Comparison of ENCODE assay signal across 13 mouse cellular contexts in the genomic region with DNA sequence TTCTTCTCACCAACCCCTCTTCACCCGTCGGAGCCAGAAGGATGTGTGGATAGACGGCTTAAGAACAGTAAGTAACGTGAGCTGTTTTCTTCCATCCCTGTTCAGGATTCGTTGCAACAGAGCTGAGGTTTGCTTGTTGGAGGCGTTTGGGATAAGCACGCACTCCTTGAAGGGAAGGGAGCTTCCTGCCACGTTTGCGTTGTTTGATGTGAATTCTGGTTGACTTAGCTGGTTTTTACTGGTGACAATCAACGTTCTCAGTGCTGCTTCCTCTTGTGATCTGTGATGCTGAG.
DNase-seq lines count a peak whose midpoint lies in the region; ATAC-seq and TF ChIP-seq lines count a peak whose summit lies in the region.
"Had no signal": no experiment of that assay in that cellular context is flagged by ENCODE, and none has a peak within 500 bp of the region (broad histone marks: within the 10 kb centered on the region; RNA-seq: fewer than 3 reads in every experiment).

No protein-coding gene starts in this region.

- TF ChIP-seq EP300 in lung, postnatal 0 days (IDR thresholded peaks at IDR 0.05), result no peak

- H3K27me3 ChIP-seq in forebrain, postnatal 0 days (ENCODE audit: insufficient read depth, low read length), result no peaks in the 10 kb centered on the region
- H3K27me3 ChIP-seq in midbrain, embryonic 14.5 days (ENCODE audit: control insufficient read depth, insufficient read depth, low read length), result peaks cover 6% of the 10 kb centered on the region; the same call in 1 of the 2 replicates
- no peaks in the 10 kb centered on the region for H3K27me3 ChIP-seq in lung, postnatal 0 days (replicated peaks; ENCODE audit: insufficient read depth, low read length)

- no peaks in the 10 kb centered on the region for H3K4me1 ChIP-seq in cortical plate, adult 2 months (ENCODE audit: control insufficient read depth, insufficient read depth, low read length)
- peaks cover 4% of the 10 kb centered on the region; the same call in 1 of the 2 replicates for H3K4me1 ChIP-seq in forebrain, postnatal 0 days (ENCODE audit: insufficient read depth)
- peaks cover 8% of the 10 kb centered on the region for H3K4me1 ChIP-seq in midbrain, embryonic 14.5 days (ENCODE audit: control insufficient read depth, insufficient read depth, low read length)
- H3K4me1 ChIP-seq in lung, postnatal 0 days (ENCODE audit: insufficient read depth, low read depth, low read length), result no peaks in the 10 kb centered on the region

- peak overlapping the region; percentile 41 for H3K9ac ChIP-seq in forebrain, postnatal 0 days
- H3K9ac ChIP-seq in midbrain, embryonic 14.5 days (replicated peaks; ENCODE audit: low read length), result no peak overlapping the region
- H3K9ac ChIP-seq in lung, postnatal 0 days (replicated peaks; ENCODE audit: low read depth), result no peak overlapping the region

- H3K4me2 ChIP-seq in forebrain, postnatal 0 days (ENCODE audit: low read depth), result peak overlapping the region; percentile 46
- peak overlapping the region; percentile 41 for H3K4me2 ChIP-seq in midbrain, embryonic 14.5 days (ENCODE audit: low read length)
- no peak overlapping the region for H3K4me2 ChIP-seq in lung, postnatal 0 days (replicated peaks; ENCODE audit: low read depth, low read length)

- ATAC-seq in forebrain, postnatal 0 days, result no peak
- no peak for ATAC-seq in midbrain, embryonic 14.5 days (ENCODE audit: low FRiP score, low TSS enrichment)
- ATAC-seq in lung, postnatal 0 days, result no peak

- H3K27ac ChIP-seq in cortical plate, adult 2 months (ENCODE audit: insufficient read depth, low read length), result no peak overlapping the region
- H3K27ac ChIP-seq in forebrain, postnatal 0 days (ENCODE audit: low read depth, low read length), result peak overlapping the region; percentile 76
- H3K27ac ChIP-seq in midbrain, embryonic 14.5 days (replicated peaks; ENCODE audit: low read depth, low read length), result peak overlapping the region; percentile 16; the same call in 1 of the 2 replicates
- no peak overlapping the region for H3K27ac ChIP-seq in lung, postnatal 0 days (ENCODE audit: low read length)

- H3K9me3 ChIP-seq in forebrain, postnatal 0 days (ENCODE audit: low read length), result no peaks in the 10 kb centered on the region
- H3K9me3 ChIP-seq in midbrain, embryonic 14.5 days (ENCODE audit: control insufficient read depth, low read length), result no peaks in the 10 kb centered on the region
- no peaks in the 10 kb centered on the region for H3K9me3 ChIP-seq in lung, postnatal 0 days (ENCODE audit: low read length)
- H3K9me3 ChIP-seq: G1E had no signal

- no peak for TF ChIP-seq CTCF in cortical plate, adult 2 months (IDR thresholded peaks at IDR 0.05; ENCODE audit: extremely low read depth, insufficient read depth, low read length)
- no peak for TF ChIP-seq CTCF in forebrain, postnatal 0 days (IDR thresholded peaks at IDR 0.05; ENCODE audit: low read depth)
- TF ChIP-seq CTCF in lung, postnatal 0 days (IDR thresholded peaks at IDR 0.05), result no peak

- no peak for TF ChIP-seq POLR2A in cortical plate, adult 2 months (IDR thresholded peaks at IDR 0.05; ENCODE audit: extremely low read depth, insufficient read depth, low read length)

- no peaks in the 10 kb centered on the region for H3K36me3 ChIP-seq in forebrain, postnatal 0 days (ENCODE audit: insufficient read depth)
- no peaks in the 10 kb centered on the region for H3K36me3 ChIP-seq in midbrain, embryonic 14.5 days (ENCODE audit: control insufficient read depth, insufficient read depth, low read length)
- no peaks in the 10 kb centered on the region for H3K36me3 ChIP-seq in lung, postnatal 0 days (ENCODE audit: insufficient read depth, low read length)
- H3K36me3 ChIP-seq: G1E had no signal

- WGBS in forebrain, postnatal 0 days, result 10% methylated on average over 10 of the region's 10 CpGs
- WGBS in midbrain, embryonic 14.5 days, result 20% methylated on average over 10 of the region's 10 CpGs
- WGBS in lung, postnatal 0 days, result 6% methylated on average over 10 of the region's 10 CpGs

- DNase-seq in ZHBTc4 (ENCODE audit: low read depth, low spot score), result peak; percentile 3
- peak; percentile 59 for DNase-seq in forebrain, postnatal 0 days
- peak; percentile 27 for DNase-seq in midbrain, embryonic 14.5 days
- no peak for DNase-seq in lung, postnatal 0 days (ENCODE audit: low spot score)
- no peak for DNase-seq in urinary bladder, postnatal 25 days (ENCODE audit: low spot score)
- no peak for DNase-seq in cerebellum, adult 18-20 months
- DNase-seq: adrenal gland, adult 8-10 months; cerebellum, adult 8-10 months; kidney, adult 8-10 months; lung, adult 2 months; spleen, adult 18-20 months had no signal

- H3K4me3 ChIP-seq in cortical plate, adult 2 months (ENCODE audit: insufficient read depth, low read length), result peak overlapping the region; percentile 15; the same call in 1 of the 2 replicates
- peak overlapping the region; percentile 29 for H3K4me3 ChIP-seq in forebrain, postnatal 0 days (ENCODE audit: low read depth, low read length)
- H3K4me3 ChIP-seq in midbrain, embryonic 14.5 days (replicated peaks; ENCODE audit: low read depth, low read length), result no peak overlapping the region; the same call in 1 of the 2 replicates
- no peak overlapping the region for H3K4me3 ChIP-seq in lung, postnatal 0 days (ENCODE audit: low read depth, low read length)

Comparison
In these comparisons a context has a peak if more than half of its experiments do, and no peak if none do; other contexts are left out.
1. DNase-seq: peak in ZHBTc4 (single experiment), forebrain, postnatal 0 days (single experiment) and midbrain, embryonic 14.5 days (single experiment); none in lung, postnatal 0 days (single experiment), urinary bladder, postnatal 25 days (single experiment) and cerebellum, adult 18-20 months (0 of 2).
2. H3K27ac ChIP-seq: peak in forebrain, postnatal 0 days (single experiment) and midbrain, embryonic 14.5 days (single experiment); none in cortical plate, adult 2 months (single experiment) and lung, postnatal 0 days (single experiment).
3. H3K4me3 ChIP-seq: peak in cortical plate, adult 2 months (single experiment) and forebrain, postnatal 0 days (single experiment); none in midbrain, embryonic 14.5 days (single experiment) and lung, postnatal 0 days (single experiment).